Mouse (Mus musculus): ENCODE data around the gene P3h4. TPM values are rescaled to one million over a fixed set of nuclear protein-coding genes. Genes with fewer than 3 reads are reported as not detected.

P3h4 gene
- polyA plus RNA-seq, 1 experiment, result 13.3 TPM

DNA sequence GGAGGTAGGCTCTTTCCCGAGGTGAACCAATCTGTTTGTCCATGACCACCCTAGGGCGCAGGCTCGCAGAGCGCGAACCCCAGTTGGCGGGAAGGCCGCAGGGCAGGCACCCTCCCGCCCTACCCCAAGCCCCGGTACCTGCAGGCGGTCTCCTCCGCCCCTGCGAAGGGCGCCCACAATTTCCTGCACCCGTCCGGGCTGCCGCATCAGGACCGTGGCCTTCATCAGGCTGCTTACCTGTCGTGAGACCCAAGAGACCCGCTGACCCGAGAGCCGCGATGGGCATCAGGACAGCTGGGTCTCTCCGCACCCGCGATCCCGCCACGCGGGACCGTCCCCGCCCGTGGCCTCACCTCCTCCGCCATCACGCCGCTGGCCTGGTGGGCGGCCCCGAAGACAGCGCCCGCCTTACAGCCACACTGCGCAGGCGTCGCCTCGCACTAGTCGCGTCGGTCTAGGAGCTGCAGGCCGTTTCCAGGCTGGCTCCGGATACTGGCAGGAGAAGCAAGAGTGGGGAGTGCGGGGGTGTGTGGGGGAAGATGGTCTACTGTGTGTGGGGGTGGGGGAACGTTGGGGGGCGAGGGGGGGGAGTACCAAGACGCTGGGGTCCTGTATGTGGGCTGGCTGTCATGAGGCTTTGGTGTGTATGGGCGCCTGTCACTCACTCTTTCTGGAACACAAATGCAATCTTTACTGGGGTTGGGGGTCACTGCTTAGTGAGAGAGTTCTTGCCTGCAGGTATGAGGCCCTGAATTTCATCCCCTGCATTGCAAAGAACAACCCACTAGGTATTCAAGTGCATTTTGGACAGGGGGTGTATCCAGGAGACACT lies 26.3 kb upstream of the P3h4 start:
- TF ChIP-seq CTCF (IDR thresholded peaks at IDR 0.05; ENCODE audit: low read depth, low read length), result no peak
- TF ChIP-seq EP300 (IDR thresholded peaks at IDR 0.05; ENCODE audit: insufficient read depth, low read depth, low read length), result no peak
- peak; percentile 77 for TF ChIP-seq POLR2A (IDR thresholded peaks at IDR 0.05; ENCODE audit: insufficient read depth, low read length)
- H3K4me3 ChIP-seq (ENCODE audit: low read depth, low read length), result peak overlapping the region; percentile 73

DNA sequence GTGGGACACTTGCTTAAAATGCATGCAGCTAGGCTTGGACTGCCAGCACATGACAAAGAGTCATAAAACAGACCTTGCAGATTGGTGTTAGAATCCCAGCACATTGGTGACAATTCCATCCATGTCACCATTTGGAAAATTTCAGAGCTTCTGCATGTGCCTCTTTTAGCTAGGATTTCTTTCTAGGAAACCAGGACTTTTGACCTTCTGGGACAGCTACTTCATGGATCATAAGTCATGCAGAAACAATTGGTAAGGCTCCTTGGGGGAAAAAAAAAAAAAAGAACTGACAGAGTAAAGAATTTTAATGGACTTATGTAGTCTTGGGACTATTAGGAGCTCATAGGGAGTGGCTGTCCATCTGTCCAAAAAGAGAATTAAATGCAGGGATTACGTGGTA lies 23.3 kb upstream of the P3h4 start:
- TF ChIP-seq POLR2A (IDR thresholded peaks at IDR 0.05; ENCODE audit: insufficient read depth, low read length) (no peak), EP300 (IDR thresholded peaks at IDR 0.05; ENCODE audit: insufficient read depth, low read depth, low read length) (no peak), CTCF (IDR thresholded peaks at IDR 0.05; ENCODE audit: low read depth, low read length) (no peak)
- Histone ChIP-seq H3K4me1 (ENCODE audit: control insufficient read depth, insufficient read depth, low read length) (peaks cover 11% of the 10 kb centered on the region), H3K9ac (ENCODE audit: low read depth, poor library complexity, severe bottlenecking) (no peak overlapping the region), H3K9me3 (replicated peaks; ENCODE audit: control insufficient read depth, insufficient read depth, low read length, poor library complexity, severe bottlenecking) (no peaks in the 10 kb centered on the region), H3K27ac (ENCODE audit: insufficient read depth, low read length) (no peak overlapping the region), H3K36me3 (ENCODE audit: control insufficient read depth, insufficient read depth, low read length, poor library complexity, severe bottlenecking) (no peaks in the 10 kb centered on the region), H3K27me3 (ENCODE audit: control insufficient read depth, insufficient read depth, low read length, poor library complexity, severe bottlenecking) (no peaks in the 10 kb centered on the region), H3K4me3 (ENCODE audit: low read depth, low read length) (no peak overlapping the region)

More for the DNA sequence above, 26.3 kb upstream of the P3h4 start:
- no peaks in the 10 kb centered on the region for H3K27me3 ChIP-seq (ENCODE audit: control insufficient read depth, insufficient read depth, low read length, poor library complexity, severe bottlenecking)
- no peaks in the 10 kb centered on the region for H3K36me3 ChIP-seq (ENCODE audit: control insufficient read depth, insufficient read depth, low read length, poor library complexity, severe bottlenecking)
- peak overlapping the region; percentile 72 for H3K9ac ChIP-seq (ENCODE audit: low read depth, poor library complexity, severe bottlenecking)
- H3K27ac ChIP-seq (ENCODE audit: insufficient read depth, low read length), result no peak overlapping the region
- peaks cover 3% of the 10 kb centered on the region for H3K4me1 ChIP-seq (ENCODE audit: control insufficient read depth, insufficient read depth, low read length)
- H3K9me3 ChIP-seq (replicated peaks; ENCODE audit: control insufficient read depth, insufficient read depth, low read length, poor library complexity, severe bottlenecking), result no peaks in the 10 kb centered on the region

DNA sequence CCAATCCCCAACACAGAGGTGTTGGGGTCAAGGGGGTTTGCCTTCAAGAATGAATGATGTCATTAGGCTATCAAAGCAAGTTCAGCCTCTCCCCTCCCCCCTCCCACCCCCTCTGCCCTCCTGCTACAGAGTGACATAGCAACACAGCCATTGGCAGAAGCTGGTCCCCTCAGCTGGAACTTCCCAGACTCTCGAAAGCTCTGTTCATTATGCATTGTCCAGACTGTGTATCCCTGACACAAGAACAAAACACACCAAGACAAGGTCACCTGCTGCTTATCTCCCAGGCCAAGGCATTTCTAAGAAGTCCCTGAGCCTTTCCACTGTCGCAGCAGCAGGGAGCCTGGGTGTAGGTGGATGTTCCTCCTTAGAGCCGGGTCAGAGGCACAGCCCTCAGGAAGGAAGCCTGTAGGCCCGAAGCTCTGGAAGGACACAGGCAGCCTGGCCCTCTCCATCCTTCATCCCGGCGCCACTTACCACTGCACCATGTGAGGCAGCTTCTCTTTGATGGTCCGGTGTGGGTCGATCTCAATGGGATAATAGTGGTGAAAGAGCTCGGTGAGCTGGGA lies 21.1 kb upstream of the P3h4 start:
- no peak overlapping the region for H3K4me3 ChIP-seq (ENCODE audit: low read depth, low read length)
- no peak for TF ChIP-seq EP300 (IDR thresholded peaks at IDR 0.05; ENCODE audit: insufficient read depth, low read depth, low read length)
- H3K4me1 ChIP-seq (ENCODE audit: control insufficient read depth, insufficient read depth, low read length), result peaks cover 10% of the 10 kb centered on the region
- H3K36me3 ChIP-seq (ENCODE audit: control insufficient read depth, insufficient read depth, low read length, poor library complexity, severe bottlenecking), result no peaks in the 10 kb centered on the region
- no peak overlapping the region for H3K9ac ChIP-seq (ENCODE audit: low read depth, poor library complexity, severe bottlenecking)
- H3K27me3 ChIP-seq (ENCODE audit: control insufficient read depth, insufficient read depth, low read length, poor library complexity, severe bottlenecking), result no peaks in the 10 kb centered on the region
- no peaks in the 10 kb centered on the region for H3K9me3 ChIP-seq (replicated peaks; ENCODE audit: control insufficient read depth, insufficient read depth, low read length, poor library complexity, severe bottlenecking)
- H3K27ac ChIP-seq (ENCODE audit: insufficient read depth, low read length), result no peak overlapping the region

DNA sequence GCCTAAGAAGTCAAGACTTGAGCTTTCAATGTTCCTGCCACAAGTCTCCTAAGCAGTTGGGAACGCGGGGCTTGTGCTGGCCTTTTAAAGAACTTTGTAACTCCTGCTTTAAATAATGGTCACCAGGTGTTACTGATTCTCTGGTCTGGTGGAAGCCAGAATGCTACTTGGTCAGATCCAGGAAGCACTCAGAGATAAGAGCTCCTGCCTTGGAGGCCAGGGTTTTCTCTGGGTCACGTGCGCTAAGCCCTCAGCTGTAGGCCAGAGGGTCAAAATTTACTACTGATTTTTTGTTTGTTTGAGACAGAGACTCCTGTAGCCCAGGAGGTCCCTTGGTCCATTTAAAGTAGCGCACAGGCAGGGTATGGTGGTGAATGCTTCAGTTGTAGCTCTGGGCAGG lies 17.4 kb upstream of the P3h4 start:
- Histone ChIP-seq H3K27ac (ENCODE audit: insufficient read depth, low read length) (no peak overlapping the region), H3K36me3 (ENCODE audit: control insufficient read depth, insufficient read depth, low read length, poor library complexity, severe bottlenecking) (no peaks in the 10 kb centered on the region), H3K4me1 (ENCODE audit: control insufficient read depth, insufficient read depth, low read length) (peaks cover 8% of the 10 kb centered on the region)

DNA sequence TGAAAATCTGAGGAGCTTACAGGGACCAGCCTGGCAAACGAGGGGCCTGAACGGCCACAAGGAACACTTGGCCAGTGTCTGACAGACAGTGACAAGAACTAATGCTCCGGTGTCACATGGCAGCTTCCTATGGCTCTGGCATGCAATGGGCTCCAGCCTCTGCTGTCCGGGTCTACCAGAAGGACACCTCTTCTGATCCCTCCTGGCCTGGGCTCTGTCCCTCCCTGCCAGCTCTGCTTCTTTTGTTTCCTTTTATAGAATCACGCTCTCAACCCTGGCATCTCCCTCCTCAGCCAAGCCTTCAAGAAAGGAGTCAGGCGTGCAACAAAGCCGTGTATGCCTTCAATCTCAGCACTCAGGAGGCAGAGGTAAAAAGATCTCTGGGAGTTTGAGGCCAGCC lies 15.4 kb upstream of the P3h4 start:
- no peak for TF ChIP-seq EP300 (IDR thresholded peaks at IDR 0.05; ENCODE audit: insufficient read depth, low read depth, low read length)
- no peak for TF ChIP-seq POLR2A (IDR thresholded peaks at IDR 0.05; ENCODE audit: insufficient read depth, low read length)
- Histone ChIP-seq H3K9ac (ENCODE audit: low read depth, poor library complexity, severe bottlenecking) (no peak overlapping the region), H3K4me1 (ENCODE audit: control insufficient read depth, insufficient read depth, low read length) (peaks cover 10% of the 10 kb centered on the region), H3K36me3 (ENCODE audit: control insufficient read depth, insufficient read depth, low read length, poor library complexity, severe bottlenecking) (no peaks in the 10 kb centered on the region), H3K27me3 (ENCODE audit: control insufficient read depth, insufficient read depth, low read length, poor library complexity, severe bottlenecking) (no peaks in the 10 kb centered on the region), H3K4me3 (ENCODE audit: low read depth, low read length) (no peak overlapping the region), H3K27ac (ENCODE audit: insufficient read depth, low read length) (no peak overlapping the region), H3K9me3 (replicated peaks; ENCODE audit: control insufficient read depth, insufficient read depth, low read length, poor library complexity, severe bottlenecking) (no peaks in the 10 kb centered on the region)

More for the DNA sequence above, 17.4 kb upstream of the P3h4 start:
- Histone ChIP-seq H3K9ac (ENCODE audit: low read depth, poor library complexity, severe bottlenecking) (no peak overlapping the region), H3K27me3 (ENCODE audit: control insufficient read depth, insufficient read depth, low read length, poor library complexity, severe bottlenecking) (no peaks in the 10 kb centered on the region), H3K9me3 (replicated peaks; ENCODE audit: control insufficient read depth, insufficient read depth, low read length, poor library complexity, severe bottlenecking) (no peaks in the 10 kb centered on the region), H3K4me3 (ENCODE audit: low read depth, low read length) (no peak overlapping the region)
- TF ChIP-seq EP300 (IDR thresholded peaks at IDR 0.05; ENCODE audit: insufficient read depth, low read depth, low read length), result no peak
- TF ChIP-seq POLR2A (IDR thresholded peaks at IDR 0.05; ENCODE audit: insufficient read depth, low read length), result no peak
- TF ChIP-seq CTCF (IDR thresholded peaks at IDR 0.05; ENCODE audit: low read depth, low read length), result no peak

DNA sequence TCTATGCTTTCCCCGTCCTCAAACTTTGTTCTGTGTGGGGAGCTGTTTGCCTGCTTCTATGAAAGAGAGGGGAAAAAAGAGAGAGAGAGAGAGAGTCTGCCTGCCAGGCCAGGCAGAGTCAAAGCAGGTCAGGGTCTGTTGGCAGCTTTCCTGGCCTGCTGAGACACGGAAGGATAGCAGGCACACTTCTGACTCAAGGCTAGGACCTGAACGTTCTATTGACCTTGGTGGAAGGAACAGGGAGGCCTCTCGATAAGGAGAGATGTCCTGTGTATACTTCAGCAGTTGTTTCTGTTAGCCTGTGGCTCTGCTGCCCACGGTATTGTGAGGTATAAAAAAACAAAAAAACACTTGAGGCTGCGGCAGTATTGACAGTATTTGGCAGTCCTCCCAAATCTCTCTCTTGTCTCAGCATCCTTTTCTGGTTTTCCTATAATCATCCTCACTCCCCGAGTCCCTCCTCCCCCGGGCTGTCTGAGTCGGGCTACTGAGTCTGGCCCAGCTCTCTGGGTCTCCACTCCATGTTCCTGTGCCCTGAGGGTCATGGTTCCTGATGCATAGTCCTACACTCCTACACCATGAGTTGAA lies 14.1 kb upstream of the P3h4 start:
- no peak for TF ChIP-seq EP300 (IDR thresholded peaks at IDR 0.05; ENCODE audit: insufficient read depth, low read depth, low read length)
- no peak for TF ChIP-seq CTCF (IDR thresholded peaks at IDR 0.05; ENCODE audit: low read depth, low read length)
- TF ChIP-seq POLR2A (IDR thresholded peaks at IDR 0.05; ENCODE audit: insufficient read depth, low read length), result no peak
- H3K4me3 ChIP-seq (ENCODE audit: low read depth, low read length), result no peak overlapping the region
- H3K9ac ChIP-seq (ENCODE audit: low read depth, poor library complexity, severe bottlenecking), result no peak overlapping the region
- H3K4me1 ChIP-seq (ENCODE audit: control insufficient read depth, insufficient read depth, low read length), result peaks cover 3% of the 10 kb centered on the region
- H3K27ac ChIP-seq (ENCODE audit: insufficient read depth, low read length), result no peak overlapping the region
- H3K27me3 ChIP-seq (ENCODE audit: control insufficient read depth, insufficient read depth, low read length, poor library complexity, severe bottlenecking), result no peaks in the 10 kb centered on the region
- no peaks in the 10 kb centered on the region for H3K9me3 ChIP-seq (replicated peaks; ENCODE audit: control insufficient read depth, insufficient read depth, low read length, poor library complexity, severe bottlenecking)
- H3K36me3 ChIP-seq (ENCODE audit: control insufficient read depth, insufficient read depth, low read length, poor library complexity, severe bottlenecking), result no peaks in the 10 kb centered on the region
